Mouse (Mus musculus) ES-E14 (cell line): ENCODE data around the gene Rnf8. TPM values are rescaled to one million over a fixed set of nuclear protein-coding genes. Genes with fewer than 3 reads are reported as not detected.

Source experiments
- DNase-seq: peaks from one replicate; pipeline ENCODE4 v3.0.0-alpha.2; 2013; ENCODE audit warnings: low read depth, low spot score
- H3K27ac ChIP-seq: 2 replicates; pipeline ENCODE4 v1.5.1; 2012; ENCODE audit warnings: low read depth, mild to moderate bottlenecking, low read length, moderate library complexity, mixed read lengths; ENCODE audit not compliant: poor library complexity, insufficient read depth, severe bottlenecking
- H3K36me3 ChIP-seq: 2 replicates; pipeline ENCODE4 v1.6.1; 2012; ENCODE audit warnings: mild to moderate bottlenecking, low read length, moderate library complexity, mixed read lengths; ENCODE audit not compliant: control insufficient read depth, poor library complexity, insufficient read depth, severe bottlenecking
- H3K4me1 ChIP-seq, 2 experiments: fragments of 150-350 bp in 1 of 2; sonication (generic) in 1 of 2; 2 replicates each; pipeline ENCODE4 v1.6.1; 2012; ENCODE audit warnings: low read length in 2 of 2, mild to moderate bottlenecking in 1 of 2, mixed read lengths in 1 of 2; ENCODE audit not compliant: control insufficient read depth in 2 of 2, insufficient read depth in 2 of 2, poor library complexity in 1 of 2
- H3K4me3 ChIP-seq, 2 experiments: fragments of 150-350 bp in 1 of 2; sonication (generic) in 1 of 2; 2 replicates each; pipeline ENCODE4 v1.5.1; 2012; ENCODE audit warnings: low read length in 2 of 2, low read depth in 1 of 2, mild to moderate bottlenecking in 1 of 2, mixed read lengths in 1 of 2; ENCODE audit not compliant: insufficient read depth in 1 of 2, poor library complexity in 1 of 2, severe bottlenecking in 1 of 2
- H3K9ac ChIP-seq: 2 replicates; pipeline ENCODE4 v1.6.1; 2012; ENCODE audit warnings: low read depth, mild to moderate bottlenecking, low read length, mixed read lengths; ENCODE audit not compliant: poor library complexity, insufficient read depth, severe bottlenecking
- H3K9me3 ChIP-seq: fragments of 150-350 bp; sonication (generic); 2 replicates; pipeline ENCODE4 v1.6.1; 2012; ENCODE audit warnings: low read depth, mild to moderate bottlenecking, low read length; ENCODE audit not compliant: control insufficient read depth, insufficient read depth
- CHD2 ChIP-seq: IDR thresholded peaks from 2 replicates; pipeline ENCODE4 v1.6.1; 2014; ENCODE audit warnings: mild to moderate bottlenecking, low read depth, low read length, inconsistent platforms
- HCFC1 ChIP-seq: IDR thresholded peaks from 2 replicates; pipeline ENCODE4 v1.6.1; 2012; ENCODE audit warnings: low read length, inconsistent platforms, borderline replicate concordance; ENCODE audit not compliant: insufficient read depth
- MAFK ChIP-seq: IDR thresholded peaks from 2 replicates; pipeline ENCODE4 v1.6.1; 2014; ENCODE audit warnings: mild to moderate bottlenecking, low read depth, low read length, inconsistent platforms; ENCODE audit not compliant: insufficient read depth
- ZC3H11A ChIP-seq: IDR thresholded peaks from 2 replicates; pipeline ENCODE4 v1.6.1; 2012; ENCODE audit warnings: low read depth, mild to moderate bottlenecking, inconsistent platforms, low read length, borderline replicate concordance
- ZNF384 ChIP-seq: IDR thresholded peaks from 2 replicates; pipeline ENCODE4 v1.6.1; 2012; ENCODE audit warnings: low read depth, low read length, inconsistent platforms
- in situ Hi-C, 2 experiments: fragments of 600-800 bp; cut with MboI; formaldehyde crosslinking; loops; one replicate each; pipeline ENCODE4 v1.15.1; 2025; ENCODE audit warnings: low sequenced_read_pairs in 2 of 2, inconsistent platforms in 1 of 2; ENCODE audit not compliant: unreplicated experiment in 2 of 2
- total RNA-seq: library from RNA; depleted of rRNA; stranded (reverse); fragments of 300-350 nt; gene quantifications from 2 replicates; pipeline ENCODE4 v1.2.3, GENCODE M21; 2012

The Rnf8 gene
- total RNA-seq, 1 experiment: 30.0 TPM

- no peak for DNase-seq
- H3K4me1 ChIP-seq: no peaks in the 10 kb centered on the region
- no peaks in the 10 kb centered on the region for H3K9me3 ChIP-seq
- peaks cover 65% of the 10 kb centered on the region for H3K36me3 ChIP-seq
- TF ChIP-seq ZNF384: no peak
- no peak overlapping the region for H3K4me3 ChIP-seq
- in situ Hi-C loops: no loop called here
- H3K9ac ChIP-seq: no peak overlapping the region
- H3K27ac ChIP-seq: no peak overlapping the region
Observed at GRCm38 (mm10) chr17:29686771-29687170, 72.2 kb downstream of the Rnf8 start.

- no peaks in the 10 kb centered on the region for H3K9me3 ChIP-seq
- in situ Hi-C loops: no loop called here
- H3K4me3 ChIP-seq: no peak overlapping the region
- H3K36me3 ChIP-seq: peaks cover 60% of the 10 kb centered on the region
- no peaks in the 10 kb centered on the region for H3K4me1 ChIP-seq
- TF ChIP-seq CHD2: no peak
- TF ChIP-seq MAFK: no peak
- TF ChIP-seq HCFC1: no peak
- no peak for TF ChIP-seq ZNF384
- no peak for TF ChIP-seq ZC3H11A
- DNase-seq: no peak
- no peak overlapping the region for H3K27ac ChIP-seq
- no peak overlapping the region for H3K9ac ChIP-seq
Observed at GRCm38 (mm10) chr17:29687373-29687772, 72.8 kb downstream of the Rnf8 start.

- no peak overlapping the region for H3K9ac ChIP-seq
- H3K27ac ChIP-seq: no peak overlapping the region
- DNase-seq: no peak
- H3K4me3 ChIP-seq: no peak overlapping the region
- H3K4me1 ChIP-seq: no peaks in the 10 kb centered on the region
- no peaks in the 10 kb centered on the region for H3K9me3 ChIP-seq
- in situ Hi-C loops: no loop called here
- TF ChIP-seq ZNF384 (no peak), MAFK (no peak), HCFC1 (no peak), CHD2 (no peak), ZC3H11A (no peak)
- H3K36me3 ChIP-seq: peaks cover 55% of the 10 kb centered on the region
Observed at GRCm38 (mm10) chr17:29688610-29689009, 74.0 kb downstream of the Rnf8 start.

- no peak for DNase-seq
- Histone ChIP-seq H3K27ac (no peak overlapping the region), H3K4me3 (no peak overlapping the region), H3K9ac (no peak overlapping the region), H3K36me3 (peaks cover 60% of the 10 kb centered on the region), H3K4me1 (0 out of 4 replicates have a peak, but pooled peaks cover 0 to 2% of the 10 kb centered on the region in 2 experiments), H3K9me3 (no peaks in the 10 kb centered on the region)
- TF ChIP-seq ZC3H11A: no peak
- no peak for TF ChIP-seq ZNF384
- no peak for TF ChIP-seq HCFC1
- no peak for TF ChIP-seq MAFK
- no peak for TF ChIP-seq CHD2
- in situ Hi-C loops: no loop called here
Observed at GRCm38 (mm10) chr17:29690257-29690656, 75.7 kb downstream of the Rnf8 start.

DNA sequence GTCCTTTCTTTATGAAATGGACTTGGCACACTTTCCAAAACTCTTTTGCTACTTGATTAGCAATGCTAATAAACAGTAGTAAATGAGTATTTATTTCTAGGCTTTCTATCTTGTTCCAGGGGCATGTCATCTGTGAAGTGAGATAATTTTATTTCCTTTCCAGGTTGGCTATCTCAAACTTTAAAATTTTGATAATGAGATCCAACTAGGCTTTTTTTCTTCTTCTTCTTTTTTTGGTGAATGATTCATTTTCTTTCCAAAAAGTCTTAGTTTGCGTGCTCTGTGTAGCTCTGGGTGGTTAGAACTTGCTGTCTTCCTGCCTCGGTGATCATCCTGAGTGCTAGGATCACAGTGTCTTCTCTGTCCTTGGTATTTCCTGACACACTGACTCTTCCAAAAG is 78.2 kb downstream of the Rnf8 start:
- Histone ChIP-seq H3K9me3 (no peaks in the 10 kb centered on the region), H3K36me3 (peaks cover 56% of the 10 kb centered on the region), H3K27ac (no peak overlapping the region), H3K4me3 (no peak overlapping the region), H3K4me1 (0 out of 4 replicates have a peak, but pooled peaks cover 0 to 2% of the 10 kb centered on the region in 2 experiments), H3K9ac (no peak overlapping the region)
- TF ChIP-seq MAFK (no peak), CHD2 (no peak), ZC3H11A (no peak), HCFC1 (no peak), ZNF384 (no peak)
- DNase-seq: no peak
- in situ Hi-C loops: no loop called here
